Mouse (Mus musculus): ENCODE measurements around the gene Ccdc54. TPM values are rescaled to one million over a fixed set of nuclear protein-coding genes. Genes with fewer than 3 reads are reported as not detected.

Ccdc54 gene
- total RNA-seq, 2 experiments from 2014 or later, result not detected

DNA sequence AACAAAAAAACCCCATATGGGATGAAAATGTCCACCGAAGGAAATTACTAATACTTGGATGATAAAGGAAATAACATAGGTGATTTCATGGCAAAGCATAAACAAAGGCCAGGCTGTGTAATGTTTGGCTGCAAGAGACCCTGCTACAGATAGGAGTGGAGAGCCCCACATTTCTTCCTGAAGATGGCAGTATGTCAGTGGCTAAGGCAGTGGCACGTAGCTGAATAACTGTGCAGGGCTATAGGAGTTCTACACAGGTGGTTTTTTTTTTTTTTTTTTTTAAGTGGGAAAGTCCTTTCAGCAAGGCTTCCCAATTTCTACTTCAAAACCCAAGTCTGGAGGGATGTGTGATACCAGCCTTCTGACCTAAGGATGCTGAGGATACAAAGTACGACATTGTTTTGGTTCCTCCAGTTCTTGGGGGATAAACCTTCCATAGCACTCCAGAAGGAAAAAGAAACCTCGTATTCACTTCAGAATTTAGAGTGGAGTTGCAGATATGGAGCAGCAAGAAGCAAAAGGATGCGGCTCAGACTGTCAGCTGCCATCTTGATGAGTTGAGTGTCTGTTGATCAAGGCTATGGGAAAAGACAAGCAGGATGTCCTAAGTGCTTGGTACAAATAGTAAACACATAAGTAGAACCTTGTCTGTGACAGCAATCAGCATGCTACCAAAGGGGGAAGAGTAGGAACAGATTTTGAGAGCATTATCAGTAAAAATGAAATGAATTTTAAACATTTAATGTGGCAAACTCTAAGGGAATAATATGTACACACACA is 48.2 kb downstream of the Ccdc54 start:
- DNase-seq, result no peak

Other genes starting within 250 kb of the Ccdc54 start
- 10 to 100 TPM; 32.2 to 42.8 TPM for gene Bbx, start 158.8 kb downstream of the Ccdc54 start, total RNA-seq (2021)

Data from adrenal gland, postnatal 36 days (tissue).